Mouse (Mus musculus) megakaryocyte, embryonic 14.5 days (primary cell): ENCODE data around the gene Slc47a2.

Experiments
- FLI1 ChIP-seq: IDR thresholded peaks from 2 replicates; pipeline ENCODE4 v1.6.1; 2012; ENCODE audit warnings: low read length, inconsistent platforms, mixed read lengths
- GATA1 ChIP-seq: IDR thresholded peaks from 3 replicates; pipeline ENCODE4 v1.6.1; 2012; ENCODE audit warnings: mixed read lengths, low read length, inconsistent platforms, borderline replicate concordance

DNA sequence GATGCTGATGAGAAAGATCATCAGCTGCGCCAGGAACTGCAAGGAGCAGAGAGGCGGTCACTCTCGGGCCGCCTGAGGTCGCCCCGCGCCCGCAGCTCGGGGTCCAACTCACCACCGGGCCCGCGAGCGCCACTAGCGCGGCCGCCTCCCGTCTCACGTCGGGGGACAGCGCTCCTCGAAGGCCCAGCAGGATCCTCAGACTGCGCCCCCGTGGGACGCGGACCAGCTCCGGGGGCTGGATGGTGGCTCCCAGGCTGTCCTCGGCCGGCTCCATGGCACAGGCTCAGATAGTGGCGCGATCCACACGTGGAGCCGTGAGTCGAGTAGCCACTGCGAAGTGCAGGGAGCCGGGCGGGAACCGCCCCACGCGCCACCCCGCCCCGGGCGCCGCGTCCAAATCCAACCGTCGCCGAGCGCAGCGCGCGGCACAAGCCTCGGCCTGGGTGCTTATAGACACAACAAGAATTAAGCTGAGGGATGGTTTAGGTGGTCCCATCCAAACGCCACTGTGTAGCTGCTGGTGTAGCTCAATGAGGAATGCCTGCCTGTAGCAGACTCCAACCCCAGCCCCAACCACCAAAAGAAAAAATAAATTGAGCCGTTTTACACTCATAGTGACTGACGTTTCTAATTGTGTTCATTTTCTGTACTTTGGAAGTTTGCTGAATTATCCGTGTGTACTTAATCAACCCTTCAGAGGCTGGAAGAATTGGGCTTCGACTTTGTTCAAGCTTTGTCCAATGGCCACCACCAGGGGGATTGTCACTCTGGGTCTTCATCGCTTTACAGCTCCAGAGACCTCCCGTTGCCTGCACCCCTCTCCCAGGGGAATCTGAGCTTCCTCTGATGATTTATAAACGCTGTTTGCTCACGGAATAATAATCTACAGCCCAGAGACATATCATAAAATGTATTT lies at the start of gene Slc47a2:
- TF ChIP-seq GATA1 (no peak), FLI1 (no peak)
